Mouse (Mus musculus): ENCODE results near the gene Colec11.

Colec11 gene

GRCm38 (mm10) chr12:28602259-28602658 lies 20.9 kb downstream of the Colec11 start:
- DNase-seq, result peak; percentile 96

- DNase-seq, result no peak
Measured at GRCm38 (mm10) chr12:28598526-28598991, 24.6 kb downstream of the Colec11 start.

- peak; percentile 91 for DNase-seq
Measured at GRCm38 (mm10) chr12:28598110-28598509, 25.1 kb downstream of the Colec11 start.

GRCm38 (mm10) chr12:28597699-28598098 lies 25.5 kb downstream of the Colec11 start:
- no peak for DNase-seq

- DNase-seq, result no peak
Measured at GRCm38 (mm10) chr12:28596851-28597250, 26.3 kb downstream of the Colec11 start.

- DNase-seq, result no peak
Measured at GRCm38 (mm10) chr12:28590428-28590827, 32.7 kb downstream of the Colec11 start.

GRCm38 (mm10) chr12:28589090-28589868 lies 33.9 kb downstream of the Colec11 start:
- peak; percentile 98 for DNase-seq

- no peak for DNase-seq
Measured at GRCm38 (mm10) chr12:28587949-28588348, 35.2 kb downstream of the Colec11 start.

- DNase-seq, result no peak
Measured at GRCm38 (mm10) chr12:28584036-28584435, 39.1 kb downstream of the Colec11 start.

- no peak for DNase-seq
Measured at GRCm38 (mm10) chr12:28582423-28582822, 40.8 kb downstream of the Colec11 start, which contains the start of gene Allc. TSS of gene Allc (minus strand) at chr12:28582523.

GRCm38 (mm10) chr12:28579132-28579531 lies 44.0 kb downstream of the Colec11 start:
- DNase-seq, result no peak

- no peak for DNase-seq
Measured at GRCm38 (mm10) chr12:28578147-28578546, 45.0 kb downstream of the Colec11 start.

GRCm38 (mm10) chr12:28575366-28576070 lies 47.7 kb downstream of the Colec11 start:
- DNase-seq, result no peak

GRCm38 (mm10) chr12:28572241-28572640 lies 50.9 kb downstream of the Colec11 start:
- no peak for DNase-seq

- no peak for DNase-seq
Measured at GRCm38 (mm10) chr12:28552299-28552698, 70.9 kb downstream of the Colec11 start, which contains the start of gene Dcdc2c. TSS of gene Dcdc2c (minus strand) at chr12:28552399.

- DNase-seq, result no peak
Measured at GRCm38 (mm10) chr12:28551775-28552174, 71.4 kb downstream of the Colec11 start.

- DNase-seq, result no peak
Measured at GRCm38 (mm10) chr12:28548887-28549286, 74.3 kb downstream of the Colec11 start.

All from heart, adult 11 months (tissue).